Mouse (Mus musculus): ENCODE data around the gene Prox1. TPM values are rescaled to one million over a fixed set of nuclear protein-coding genes. Genes with fewer than 3 reads are reported as not detected.

The Prox1 gene
- polyA plus RNA-seq, 2 experiments = 3.7 to 4.5 TPM

DNA sequence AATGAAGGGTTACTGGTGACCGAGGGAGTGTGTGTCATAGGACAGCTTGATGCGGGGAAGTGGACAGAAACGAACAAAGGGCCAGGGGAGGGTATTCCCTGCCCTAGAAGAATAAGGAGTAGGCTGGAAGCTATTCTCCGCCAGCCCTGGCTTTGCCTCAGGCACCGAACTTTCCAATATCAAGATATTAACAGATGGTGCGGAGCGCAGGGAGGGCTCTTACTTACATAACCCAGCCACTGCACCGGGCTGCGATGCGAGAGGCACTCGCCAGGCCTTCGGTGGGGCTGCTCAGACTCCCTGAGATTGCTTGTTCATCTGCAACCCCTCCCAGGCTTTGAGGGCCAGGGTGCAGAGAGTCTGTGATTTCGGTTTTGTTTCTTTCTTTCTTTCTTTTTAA, 3.7 kb upstream of the Prox1 start:
- no peak for DNase-seq (ENCODE audit: low read depth in 3 of 3, low spot score in 3 of 3)
- H3K4me1 ChIP-seq (replicated peaks; ENCODE audit: control insufficient read depth in 2 of 2, insufficient read depth in 2 of 2, low read length in 1 of 2) = 0 out of 4 replicates have a peak, but pooled peaks cover 0 to 3% of the 10 kb centered on the region in 2 experiments
- H3K27ac ChIP-seq = no peak overlapping the region
- TF ChIP-seq EP300 (IDR thresholded peaks at IDR 0.05; ENCODE audit: low read depth) (no peak), CTCF (IDR thresholded peaks at IDR 0.05; ENCODE audit: low read depth) (no peak)
- no peak overlapping the region for H3K4me3 ChIP-seq (ENCODE audit: insufficient read depth in 1 of 2, low read depth in 2 of 2, low read length in 2 of 2)
- peak overlapping the region; percentile 49 for H3K4me2 ChIP-seq (ENCODE audit: low read depth)
- H3K27me3 ChIP-seq (ENCODE audit: control insufficient read depth, insufficient read depth, low read length) = peaks cover 68% of the 10 kb centered on the region
- peak; percentile 17; the same call in 1 of the 2 replicates for ATAC-seq (ENCODE audit: insufficient read depth)
- H3K9ac ChIP-seq (replicated peaks) = no peak overlapping the region
- whole genome bisulfite sequencing (ENCODE audit: insufficient replicate concordance) = 2% methylated on average over 13 of the region's 13 CpGs
- no peaks in the 10 kb centered on the region for H3K9me3 ChIP-seq (ENCODE audit: control insufficient read depth, low read length)
- no peaks in the 10 kb centered on the region for H3K36me3 ChIP-seq (replicated peaks; ENCODE audit: control insufficient read depth, insufficient read depth, low read depth)

DNA sequence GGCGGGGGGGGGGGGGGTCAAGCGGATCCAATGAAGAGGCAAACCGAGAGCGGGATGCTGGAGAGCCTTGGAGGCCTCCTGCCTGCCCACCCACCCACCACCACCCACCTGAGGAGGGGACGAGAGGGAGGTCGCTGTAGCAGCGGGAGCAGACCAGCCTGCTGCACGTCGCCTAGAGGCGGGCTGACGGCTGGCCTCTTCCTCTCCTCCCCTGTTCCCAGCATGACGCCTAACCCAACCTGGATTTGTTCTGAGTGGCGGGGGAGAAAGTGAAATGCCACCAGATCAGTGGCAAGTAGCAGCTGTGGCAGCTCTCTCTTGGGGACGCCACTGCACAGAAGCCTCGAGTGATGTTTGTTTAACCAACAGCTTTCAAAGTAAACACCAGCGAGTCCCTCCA, 3.1 kb upstream of the Prox1 start:
- Histone ChIP-seq H3K4me1 (replicated peaks; ENCODE audit: control insufficient read depth in 2 of 2, insufficient read depth in 2 of 2, low read length in 1 of 2) (0 out of 4 replicates have a peak, but pooled peaks cover 0 to 3% of the 10 kb centered on the region in 2 experiments), H3K36me3 (replicated peaks; ENCODE audit: control insufficient read depth, insufficient read depth, low read depth) (no peaks in the 10 kb centered on the region), H3K4me3 (ENCODE audit: insufficient read depth in 1 of 2, low read depth in 2 of 2, low read length in 2 of 2) (no peak overlapping the region; a peak in 1 of 4 replicates), H3K27ac (no peak overlapping the region), H3K9me3 (ENCODE audit: control insufficient read depth, low read length) (no peaks in the 10 kb centered on the region), H3K9ac (replicated peaks) (no peak overlapping the region), H3K4me2 (ENCODE audit: low read depth) (peak overlapping the region; percentile 51), H3K27me3 (ENCODE audit: control insufficient read depth, insufficient read depth, low read length) (peaks cover 74% of the 10 kb centered on the region)
- TF ChIP-seq EP300 (IDR thresholded peaks at IDR 0.05; ENCODE audit: low read depth) (no peak), CTCF (IDR thresholded peaks at IDR 0.05; ENCODE audit: low read depth) (no peak)
- DNase-seq (ENCODE audit: low read depth in 3 of 3, low spot score in 3 of 3) (no peak), ATAC-seq (ENCODE audit: insufficient read depth) (no peak)
- WGBS (ENCODE audit: insufficient replicate concordance) = 2% methylated on average over 16 of the region's 16 CpGs

DNA sequence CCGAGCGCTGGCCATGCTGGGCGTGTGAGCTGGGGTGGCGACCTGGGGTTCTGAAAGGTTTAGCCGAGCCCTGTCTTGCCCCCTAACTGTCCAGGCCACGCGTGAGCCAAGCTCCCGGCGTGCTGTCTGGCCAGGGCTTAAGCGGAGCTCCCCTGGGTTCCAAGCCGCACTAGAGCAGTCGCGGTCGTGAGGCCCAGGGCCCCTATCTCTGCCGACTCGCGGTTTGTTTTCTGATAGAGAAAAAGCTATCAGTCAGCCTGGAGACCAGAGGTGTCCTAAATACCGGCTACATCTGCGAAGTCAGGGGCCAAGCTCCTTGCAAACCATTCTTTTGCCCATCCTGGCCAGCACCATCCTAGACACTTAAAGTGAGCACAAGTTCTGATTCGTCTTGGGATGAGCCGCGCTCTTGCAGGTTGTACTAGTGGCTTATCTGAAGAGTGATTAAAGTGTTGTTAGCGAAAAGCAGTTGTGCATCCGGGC, 2.5 kb upstream of the Prox1 start:
- Histone ChIP-seq H3K4me2 (ENCODE audit: low read depth) (peak overlapping the region; percentile 51), H3K27ac (no peak overlapping the region), H3K4me1 (replicated peaks; ENCODE audit: control insufficient read depth in 2 of 2, insufficient read depth in 2 of 2, low read length in 1 of 2) (0 out of 4 replicates have a peak, but pooled peaks cover 0 to 3% of the 10 kb centered on the region in 2 experiments), H3K9ac (replicated peaks) (no peak overlapping the region; the same call in 1 of the 2 replicates), H3K9me3 (ENCODE audit: control insufficient read depth, low read length) (no peaks in the 10 kb centered on the region), H3K27me3 (ENCODE audit: control insufficient read depth, insufficient read depth, low read length) (peaks cover 75% of the 10 kb centered on the region), H3K4me3 (ENCODE audit: insufficient read depth in 1 of 2, low read depth in 2 of 2, low read length in 2 of 2) (peak overlapping the region in 1 of 2 experiments; percentile 20; a peak in 2 of 4 replicates), H3K36me3 (replicated peaks; ENCODE audit: control insufficient read depth, insufficient read depth, low read depth) (no peaks in the 10 kb centered on the region)
- ATAC-seq (ENCODE audit: insufficient read depth) (no peak), DNase-seq (ENCODE audit: low read depth in 3 of 3, low spot score in 3 of 3) (no peak)
- under 1% methylated on average over 24 of the region's 24 CpGs for WGBS (ENCODE audit: insufficient replicate concordance)
- TF ChIP-seq EP300 (IDR thresholded peaks at IDR 0.05; ENCODE audit: low read depth) (no peak), CTCF (IDR thresholded peaks at IDR 0.05; ENCODE audit: low read depth) (no peak)

DNA sequence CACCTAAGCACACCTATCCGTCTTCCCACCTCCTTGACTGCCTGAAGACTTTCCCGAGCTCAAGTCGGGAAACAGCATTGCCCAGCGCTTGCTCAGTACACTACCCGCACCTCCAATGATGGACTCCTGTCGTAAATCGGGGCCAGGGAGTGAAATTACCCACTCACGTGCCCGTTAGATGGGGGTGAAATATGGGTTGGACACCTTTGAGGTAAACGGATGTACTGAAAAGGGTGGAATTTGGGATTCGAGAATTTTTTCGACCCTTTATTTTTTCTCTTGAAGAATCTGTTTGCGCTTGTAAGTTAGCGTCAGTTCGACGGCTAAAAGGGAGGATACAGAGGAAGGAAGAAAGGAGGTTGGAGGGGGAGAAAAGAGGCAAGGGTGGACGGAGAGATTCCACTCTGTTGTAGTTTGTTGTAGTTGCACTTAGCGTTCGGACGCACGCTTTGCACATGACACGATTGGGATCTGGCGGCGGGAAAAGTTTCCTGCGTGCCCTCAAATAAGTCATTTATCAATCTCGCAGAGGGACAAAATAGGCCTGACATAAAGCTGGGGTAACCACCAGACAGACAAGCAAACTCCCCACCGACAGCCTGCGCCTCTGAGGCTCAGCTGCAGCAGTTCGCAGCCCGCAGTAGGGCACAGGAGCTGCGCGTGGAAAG, 1.9 kb upstream of the Prox1 start:
- no peaks in the 10 kb centered on the region for H3K36me3 ChIP-seq (replicated peaks; ENCODE audit: control insufficient read depth, insufficient read depth, low read depth)
- peaks cover 75% of the 10 kb centered on the region for H3K27me3 ChIP-seq (ENCODE audit: control insufficient read depth, insufficient read depth, low read length)
- no peak for ATAC-seq (ENCODE audit: insufficient read depth)
- H3K4me3 ChIP-seq (ENCODE audit: insufficient read depth in 1 of 2, low read depth in 2 of 2, low read length in 2 of 2) = peak overlapping the region in 1 of 2 experiments; percentile 20; a peak in 3 of 4 replicates
- no peaks in the 10 kb centered on the region for H3K9me3 ChIP-seq (ENCODE audit: control insufficient read depth, low read length)
- 2% methylated on average over 32 of the region's 32 CpGs for WGBS (ENCODE audit: insufficient replicate concordance)
- peak overlapping the region; percentile 51 for H3K4me2 ChIP-seq (ENCODE audit: low read depth)
- TF ChIP-seq CTCF (IDR thresholded peaks at IDR 0.05; ENCODE audit: low read depth) (no peak), EP300 (IDR thresholded peaks at IDR 0.05; ENCODE audit: low read depth) (no peak)
- H3K27ac ChIP-seq = no peak overlapping the region
- H3K4me1 ChIP-seq (replicated peaks; ENCODE audit: control insufficient read depth in 2 of 2, insufficient read depth in 2 of 2, low read length in 1 of 2) = 0 out of 4 replicates have a peak, but pooled peaks cover 0 to 3% of the 10 kb centered on the region in 2 experiments
- DNase-seq (ENCODE audit: low read depth in 3 of 3, low spot score in 3 of 3) = no peak
- H3K9ac ChIP-seq (replicated peaks) = no peak overlapping the region; the same call in 1 of the 2 replicates

DNA sequence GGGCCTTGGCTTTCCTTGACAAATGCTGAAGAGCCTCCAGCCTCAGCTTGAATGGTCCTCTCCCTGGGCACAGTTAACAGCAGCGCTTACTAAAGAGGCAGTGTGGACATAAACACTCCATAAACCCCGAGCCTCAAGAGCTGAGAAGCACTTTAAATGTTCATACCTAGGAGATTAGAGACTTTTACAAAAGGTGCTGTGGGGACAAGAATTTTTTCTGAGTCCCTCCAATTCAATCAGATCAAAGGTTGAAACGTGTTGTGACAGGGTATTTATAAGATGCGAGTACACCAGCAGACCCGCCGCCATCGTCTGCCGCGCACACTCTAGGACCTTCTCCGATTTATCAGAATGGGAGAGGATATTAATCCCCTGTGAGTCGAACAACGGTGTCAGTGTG, 1.2 kb upstream of the Prox1 start:
- Histone ChIP-seq H3K27ac (no peak overlapping the region), H3K4me2 (ENCODE audit: low read depth) (peak overlapping the region; percentile 51), H3K9me3 (ENCODE audit: control insufficient read depth, low read length) (no peaks in the 10 kb centered on the region), H3K4me3 (ENCODE audit: insufficient read depth in 1 of 2, low read depth in 2 of 2, low read length in 2 of 2) (peak overlapping the region in 1 of 2 experiments; percentile 52; a peak in 2 of 4 replicates), H3K4me1 (replicated peaks; ENCODE audit: control insufficient read depth in 2 of 2, insufficient read depth in 2 of 2, low read length in 1 of 2) (0 out of 4 replicates have a peak, but pooled peaks cover 0 to 3% of the 10 kb centered on the region in 2 experiments), H3K36me3 (replicated peaks; ENCODE audit: control insufficient read depth, insufficient read depth, low read depth) (no peaks in the 10 kb centered on the region), H3K9ac (replicated peaks) (no peak overlapping the region; the same call in 1 of the 2 replicates), H3K27me3 (ENCODE audit: control insufficient read depth, insufficient read depth, low read length) (peaks cover 75% of the 10 kb centered on the region)
- no peak for DNase-seq (ENCODE audit: low read depth in 3 of 3, low spot score in 3 of 3)
- WGBS (ENCODE audit: insufficient replicate concordance) = 2% methylated on average over 12 of the region's 12 CpGs
- no peak for ATAC-seq (ENCODE audit: insufficient read depth)
- no peak for TF ChIP-seq CTCF (IDR thresholded peaks at IDR 0.05; ENCODE audit: low read depth)
- TF ChIP-seq EP300 (IDR thresholded peaks at IDR 0.05; ENCODE audit: low read depth) = no peak

Data from liver, embryonic 14.5 days (tissue).